Mouse (Mus musculus) heart, embryonic 10.5 days (tissue): Measurements from ENCODE around the gene C2cd4a. TPM values are rescaled to one million over a fixed set of nuclear protein-coding genes. Genes with fewer than 3 reads are reported as not detected.

Experiments used
- DNase-seq: peaks from one replicate; pipeline ENCODE4 v3.0.0-alpha.2; 2017; ENCODE audit warnings: low spot score
- H3K27ac ChIP-seq: fragments of 300-500 bp; sonication (generic); 2 replicates; pipeline ENCODE4 v1.5.1; 2016; ENCODE audit warnings: mild to moderate bottlenecking
- H3K27me3 ChIP-seq: fragments of 300-500 bp; sonication (generic); 2 replicates; pipeline ENCODE4 v1.6.1; 2016; ENCODE audit warnings: mild to moderate bottlenecking; ENCODE audit not compliant: poor library complexity, insufficient read depth, severe bottlenecking
- H3K36me3 ChIP-seq: fragments of 300-500 bp; sonication (generic); 2 replicates; pipeline ENCODE4 v1.6.1; 2016; ENCODE audit warnings: mild to moderate bottlenecking, moderate library complexity
- H3K4me1 ChIP-seq: fragments of 300-500 bp; sonication (generic); 2 replicates; pipeline ENCODE4 v1.6.1; 2016; ENCODE audit warnings: mild to moderate bottlenecking
- H3K4me3 ChIP-seq: fragments of 300-500 bp; sonication (generic); 2 replicates; pipeline ENCODE4 v1.5.1; 2016; ENCODE audit warnings: mild to moderate bottlenecking, moderate library complexity
- H3K9me3 ChIP-seq: fragments of 300-500 bp; sonication (generic); 2 replicates; pipeline ENCODE4 v1.6.1; 2016; ENCODE audit warnings: mild to moderate bottlenecking, moderate library complexity
- WGBS: fragments of 180-500 bp; shearing (Covaris S2); methylation state at CpG from one replicate; pipeline ENCODE4 v1.1.7; 2016; 5-methylcytosine and 5-hydroxymethylcytosine counted together
- polyA plus RNA-seq: library from polyadenylated mRNA; unstranded; fragments of >200 nt; fragmentation: Nextera tagmentation; extraction: Ambion mirVana; gene quantifications from 2 replicates; pipeline ENCODE4 v1.2.1, GENCODE M21; 2016

C2cd4a gene
- 0.49 and 0.65 TPM in 2 replicates for polyA plus RNA-seq

GRCm38 (mm10) chr9:67832046-67832605 is at the start of gene C2cd4a:
TSS of gene C2cd4a (minus strand) at chr9:67832330.
- peak within 1 kb of the TSS; percentile 84 for H3K27ac ChIP-seq
- DNase-seq: peak; percentile 78
- peaks cover 20% of the 10 kb centered on the region for H3K4me1 ChIP-seq
- H3K9me3 ChIP-seq: 0 out of 2 replicates have a peak, but pooled peaks cover 3% of the 10 kb centered on the region
- peak within 1 kb of the TSS; percentile 71 for H3K4me3 ChIP-seq
- H3K36me3 ChIP-seq: no peaks in the 10 kb centered on the region
- peaks cover 47% of the 10 kb centered on the region for H3K27me3 ChIP-seq
- WGBS: 4% methylated on average over 20 of the region's 20 CpGs

DNA sequence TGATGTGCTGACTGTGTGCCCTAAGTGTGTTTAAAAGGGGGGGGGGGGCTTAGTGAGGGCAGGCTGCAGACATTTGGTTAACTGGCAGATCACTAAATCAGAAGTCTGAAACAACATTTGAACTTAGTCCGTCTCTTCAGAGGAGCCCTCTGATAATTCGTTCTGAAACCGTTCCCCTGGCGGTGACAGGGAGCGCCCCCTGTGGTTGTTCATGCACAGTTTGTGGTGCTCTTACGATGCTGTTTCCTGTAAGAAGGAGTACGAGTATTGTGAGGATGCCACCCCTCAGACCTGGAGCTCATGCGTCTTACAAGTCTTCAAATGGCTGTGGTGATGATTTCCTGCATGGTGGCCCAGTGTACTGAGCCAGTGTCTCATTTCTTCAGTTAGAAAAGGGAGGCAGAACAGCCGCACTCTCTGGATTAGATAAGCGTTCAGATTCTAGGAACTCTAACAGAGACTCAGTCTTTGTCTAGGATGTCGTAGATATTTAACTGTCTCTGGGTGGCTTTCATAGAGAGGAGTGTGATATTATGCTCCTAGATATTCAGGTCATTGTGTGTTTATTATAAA is 46.2 kb upstream of the C2cd4a start:
- no peaks in the 10 kb centered on the region for H3K9me3 ChIP-seq
- no peaks in the 10 kb centered on the region for H3K27me3 ChIP-seq
- WGBS: 79% methylated on average over 11 of the region's 11 CpGs
- H3K4me1 ChIP-seq: no peaks in the 10 kb centered on the region
- no peak overlapping the region for H3K4me3 ChIP-seq
- H3K27ac ChIP-seq: peak overlapping the region; percentile 17; the same call in 1 of the 2 replicates
- peaks cover 26% of the 10 kb centered on the region for H3K36me3 ChIP-seq
- no peak for DNase-seq

- no peaks in the 10 kb centered on the region for H3K4me1 ChIP-seq
- peak; percentile 85 for DNase-seq
- H3K27ac ChIP-seq: no peak overlapping the region; the same call in 1 of the 2 replicates
- peaks cover 24% of the 10 kb centered on the region for H3K36me3 ChIP-seq
- no peaks in the 10 kb centered on the region for H3K9me3 ChIP-seq
- H3K27me3 ChIP-seq: no peaks in the 10 kb centered on the region
- no peak overlapping the region for H3K4me3 ChIP-seq
- WGBS: 78% methylated on average over 14 of the region's 14 CpGs
Measured at GRCm38 (mm10) chr9:67877081-67877718, 45.1 kb upstream of the C2cd4a start.

- no peaks in the 10 kb centered on the region for H3K9me3 ChIP-seq
- no peak for DNase-seq
- WGBS: 41% methylated on average over 2 of the region's 2 CpGs
- H3K27ac ChIP-seq: 0 out of 2 replicates have a peak overlapping the region, but pooled peaks have one; percentile 54
- H3K4me1 ChIP-seq: no peaks in the 10 kb centered on the region
- H3K36me3 ChIP-seq: peaks cover 14% of the 10 kb centered on the region
- H3K27me3 ChIP-seq: no peaks in the 10 kb centered on the region
- H3K4me3 ChIP-seq: no peak overlapping the region
Measured at GRCm38 (mm10) chr9:67875337-67875736, 43.2 kb upstream of the C2cd4a start.

DNA sequence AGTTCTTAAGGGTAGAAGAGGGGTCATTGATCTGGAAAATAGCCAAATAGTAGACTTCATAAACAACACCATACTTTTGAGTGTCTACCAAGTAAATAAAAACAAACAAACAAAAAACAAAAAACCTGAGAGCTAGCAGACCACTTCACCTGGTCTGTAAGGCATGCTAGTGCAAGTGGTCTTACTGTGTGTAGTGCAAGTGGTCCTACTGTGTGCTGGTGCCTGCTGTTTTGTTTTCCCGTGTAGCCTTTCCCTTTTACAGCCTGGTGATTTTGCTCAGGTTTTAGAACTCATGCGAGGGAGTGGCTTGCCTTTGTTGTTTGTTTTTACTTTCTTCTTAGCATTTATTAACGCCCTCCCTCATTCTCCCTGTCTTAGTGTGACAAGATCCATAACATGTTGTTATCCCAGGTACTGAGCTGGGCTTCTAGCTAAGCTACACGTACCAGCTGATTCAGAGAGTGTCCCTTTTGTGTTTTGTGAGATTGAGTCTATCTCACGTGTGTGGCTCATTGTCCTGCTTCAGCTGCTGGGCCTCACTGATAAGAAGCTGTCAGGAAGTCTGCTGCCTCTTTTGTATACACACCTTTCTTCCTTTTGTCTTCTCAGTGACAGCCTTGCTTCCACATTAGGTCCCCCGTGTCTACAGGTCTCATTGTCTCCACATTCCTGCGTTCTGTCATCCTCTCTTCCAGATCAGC is 42.5 kb upstream of the C2cd4a start:
- H3K27me3 ChIP-seq: no peaks in the 10 kb centered on the region
- DNase-seq: peak; percentile 90
- peak overlapping the region; percentile 54; the same call in 1 of the 2 replicates for H3K27ac ChIP-seq
- H3K9me3 ChIP-seq: no peaks in the 10 kb centered on the region
- peaks cover 5% of the 10 kb centered on the region for H3K4me1 ChIP-seq
- 50% methylated on average over 7 of the region's 7 CpGs for WGBS
- H3K4me3 ChIP-seq: no peak overlapping the region
- peaks cover 14% of the 10 kb centered on the region for H3K36me3 ChIP-seq

DNA sequence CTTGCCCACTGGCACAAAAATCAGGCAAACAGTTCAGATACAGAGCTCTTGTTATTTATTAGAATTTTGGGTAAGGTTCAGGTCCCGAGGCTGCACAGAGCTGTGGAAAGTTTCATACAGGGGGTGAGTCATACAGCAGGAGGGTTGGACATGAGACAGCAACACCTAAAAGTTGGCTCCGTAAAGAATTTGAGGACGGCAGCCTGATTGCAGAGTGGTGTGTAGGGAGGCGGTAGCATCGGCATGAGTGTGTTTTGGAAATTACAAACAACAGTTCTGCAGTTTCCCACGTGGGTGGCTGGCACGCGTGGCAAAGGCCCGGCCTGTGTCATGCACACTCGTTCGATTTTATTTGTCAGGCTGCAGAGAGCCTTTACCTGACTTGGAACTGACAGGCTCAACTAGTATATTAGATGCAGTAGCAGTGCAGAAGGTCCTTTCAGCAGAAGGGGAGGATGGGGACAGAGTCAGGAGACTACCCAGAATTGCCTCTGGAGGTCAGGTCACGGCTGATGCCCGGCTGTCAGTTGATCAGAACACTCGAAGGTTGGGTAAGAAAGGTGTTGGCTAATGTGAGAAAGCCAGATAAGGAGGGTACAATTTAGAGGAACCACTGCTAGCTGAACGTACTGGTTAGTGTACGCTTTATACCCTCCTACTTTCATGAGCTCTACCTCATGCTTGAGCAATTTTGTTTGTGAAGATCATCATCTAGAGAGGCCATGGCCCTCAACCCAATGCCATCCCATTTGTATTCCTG is 37.7 kb upstream of the C2cd4a start:
- Histone ChIP-seq H3K4me3 (no peak overlapping the region), H3K9me3 (no peaks in the 10 kb centered on the region), H3K27me3 (no peaks in the 10 kb centered on the region), H3K4me1 (peaks cover 7% of the 10 kb centered on the region), H3K36me3 (peaks cover 3% of the 10 kb centered on the region; the same call in 1 of the 2 replicates), H3K27ac (no peak overlapping the region)
- 79% methylated on average over 16 of the region's 16 CpGs for WGBS
- DNase-seq: no peak

- no peak overlapping the region for H3K27ac ChIP-seq
- no peak overlapping the region for H3K4me3 ChIP-seq
- WGBS: 81% methylated on average over 6 of the region's 6 CpGs
- H3K27me3 ChIP-seq: no peaks in the 10 kb centered on the region
- H3K9me3 ChIP-seq: no peaks in the 10 kb centered on the region
- H3K4me1 ChIP-seq: peaks cover 7% of the 10 kb centered on the region
- no peaks in the 10 kb centered on the region for H3K36me3 ChIP-seq
- DNase-seq: no peak
Measured at GRCm38 (mm10) chr9:67867411-67867810, 35.3 kb upstream of the C2cd4a start.

- Histone ChIP-seq H3K27me3 (no peaks in the 10 kb centered on the region), H3K4me3 (no peak overlapping the region)
- WGBS: 67% methylated on average over 7 of the region's 7 CpGs
Measured at GRCm38 (mm10) chr9:67865411-67865810, 33.3 kb upstream of the C2cd4a start.

GRCm38 (mm10) chr9:67864011-67864410 is 31.9 kb upstream of the C2cd4a start:
- H3K36me3 ChIP-seq: no peaks in the 10 kb centered on the region
- 0 out of 2 replicates have a peak, but pooled peaks cover under 1% of the 10 kb centered on the region for H3K4me1 ChIP-seq
- H3K27me3 ChIP-seq: no peaks in the 10 kb centered on the region
- H3K9me3 ChIP-seq: no peaks in the 10 kb centered on the region
- no peak for DNase-seq
- H3K27ac ChIP-seq: no peak overlapping the region
- WGBS: 79% methylated on average over 4 of the region's 4 CpGs
- no peak overlapping the region for H3K4me3 ChIP-seq

More at GRCm38 (mm10) chr9:67865411-67865810, 33.3 kb upstream of the C2cd4a start:
- H3K27ac ChIP-seq: no peak overlapping the region
- no peaks in the 10 kb centered on the region for H3K36me3 ChIP-seq
- H3K9me3 ChIP-seq: no peaks in the 10 kb centered on the region
- no peak for DNase-seq
- H3K4me1 ChIP-seq: peaks cover 7% of the 10 kb centered on the region

DNA sequence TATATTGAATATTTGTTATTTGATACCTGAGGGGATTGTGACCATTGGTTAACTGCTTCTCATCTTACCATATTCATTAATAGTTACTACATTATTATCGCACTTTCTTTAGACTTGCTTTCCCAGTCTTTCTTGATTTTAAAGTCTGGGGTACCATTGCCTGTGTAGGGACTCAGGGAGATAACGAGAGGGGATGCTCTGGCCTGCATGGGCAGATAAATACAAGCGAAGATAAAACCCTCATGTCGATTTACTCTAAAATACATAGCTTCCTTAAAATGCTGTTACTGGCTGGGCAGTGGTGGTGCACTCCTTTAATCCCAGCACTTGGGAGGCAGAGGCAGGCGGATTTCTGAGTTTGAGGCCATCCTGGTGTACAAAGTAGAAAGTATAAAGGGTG is 31.2 kb upstream of the C2cd4a start:
- H3K4me1 ChIP-seq: no peaks in the 10 kb centered on the region
- H3K27me3 ChIP-seq: no peaks in the 10 kb centered on the region
- no peaks in the 10 kb centered on the region for H3K9me3 ChIP-seq
- peaks cover 3% of the 10 kb centered on the region; the same call in 1 of the 2 replicates for H3K36me3 ChIP-seq
- no peak overlapping the region for H3K27ac ChIP-seq
- DNase-seq: no peak
- 76% methylated on average over 5 of the region's 5 CpGs for WGBS
- H3K4me3 ChIP-seq: no peak overlapping the region

DNA sequence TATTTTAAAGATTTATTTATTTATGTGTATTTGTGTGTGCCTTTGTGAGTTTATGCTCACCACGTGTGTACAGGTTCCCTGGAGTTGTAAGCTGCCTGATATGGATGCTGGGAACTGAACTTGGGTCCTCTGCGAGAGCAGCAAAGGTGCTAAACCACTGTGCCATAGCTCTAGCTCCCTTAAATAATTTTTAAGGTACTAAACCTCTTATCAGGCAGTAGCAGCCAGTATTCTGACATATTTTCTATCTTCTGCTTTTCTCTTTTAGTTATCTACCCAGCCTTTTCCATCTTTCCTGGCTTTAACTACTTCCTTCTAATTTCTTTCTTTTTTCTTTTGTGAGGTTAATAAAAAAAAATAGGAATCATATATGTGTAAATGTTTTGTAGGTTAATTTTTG is 28.1 kb upstream of the C2cd4a start:
- no peak for DNase-seq
- H3K27ac ChIP-seq: no peak overlapping the region
- no peak overlapping the region for H3K4me3 ChIP-seq
- H3K4me1 ChIP-seq: no peaks in the 10 kb centered on the region
- H3K27me3 ChIP-seq: no peaks in the 10 kb centered on the region
- H3K36me3 ChIP-seq: peaks cover 21% of the 10 kb centered on the region; the same call in 1 of the 2 replicates
- 88% methylated on average over 2 of the region's 2 CpGs for WGBS
- no peaks in the 10 kb centered on the region for H3K9me3 ChIP-seq

DNA sequence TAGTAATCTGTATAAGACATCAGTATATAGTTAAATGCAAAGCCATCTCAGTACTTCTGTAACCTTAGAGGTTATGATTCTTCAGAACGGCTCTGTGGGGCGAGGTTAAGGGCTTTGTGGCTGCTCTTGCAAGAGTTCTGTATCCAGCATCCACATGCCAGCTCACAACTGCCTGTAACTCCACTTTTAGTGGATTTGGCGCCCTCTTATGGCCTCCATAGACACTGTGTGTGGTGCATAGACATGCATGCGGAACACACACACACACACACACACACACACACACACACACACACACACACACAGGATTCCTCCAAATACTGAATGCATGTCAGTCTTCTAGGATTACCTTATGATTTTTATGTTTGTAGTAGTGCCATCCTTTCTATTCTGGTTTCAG is 19.0 kb upstream of the C2cd4a start:
- no peaks in the 10 kb centered on the region for H3K27me3 ChIP-seq
- WGBS: 79% methylated on average over 4 of the region's 4 CpGs
- no peak overlapping the region for H3K27ac ChIP-seq
- H3K4me1 ChIP-seq: peaks cover 8% of the 10 kb centered on the region; the same call in 1 of the 2 replicates
- no peak overlapping the region for H3K4me3 ChIP-seq
- peaks cover 12% of the 10 kb centered on the region; the same call in 1 of the 2 replicates for H3K36me3 ChIP-seq
- H3K9me3 ChIP-seq: no peaks in the 10 kb centered on the region
- no peak for DNase-seq
